Mouse (Mus musculus) T-cell, adult 2 months (primary cell): ENCODE data around the gene Klra17.
"Not testable (repeated sequence)": the region's sequence is repeated elsewhere in the genome, so short reads cannot be mapped to it uniquely, and the experiment has no call there.

Experiments
- DNase-seq: peaks from one replicate; pipeline ENCODE4 v3.0.0; 2022; ENCODE audit warnings: low spot score

Klra17 gene

DNA sequence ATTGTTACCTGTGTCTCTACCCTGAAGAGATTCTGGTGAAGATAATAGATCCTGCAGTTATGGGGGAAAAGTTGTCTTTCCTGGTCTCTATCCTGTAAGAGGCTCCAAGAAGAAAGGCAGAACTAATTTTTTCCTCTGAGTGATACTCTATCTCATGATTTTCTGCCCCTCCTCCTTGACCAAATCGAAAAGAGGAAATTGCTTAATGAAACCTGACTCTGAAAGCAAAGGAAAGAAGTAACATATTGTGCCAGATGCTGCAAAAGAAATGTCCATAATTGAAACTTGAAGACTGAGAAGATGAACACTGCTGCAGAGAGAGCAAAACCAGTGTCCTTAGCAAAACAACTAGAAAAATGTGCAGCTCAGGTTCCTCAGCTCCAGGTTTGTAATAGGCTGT, at the start of gene Klra17:
Gene Klra17 (minus strand): TSS at position 124 of the 400 bp plus-strand sequence.
- no peak for DNase-seq

GRCm38 (mm10) chr6:129917476-129917946, 41.0 kb upstream of the Klra17 start, which contains the start of gene Klra5:
TSS of gene Klra5 (minus strand) at chr6:129917650.
- not testable (repeated sequence) for DNase-seq

GRCm38 (mm10) chr6:129916996-129917395, 40.5 kb upstream of the Klra17 start:
- DNase-seq = no peak

DNA sequence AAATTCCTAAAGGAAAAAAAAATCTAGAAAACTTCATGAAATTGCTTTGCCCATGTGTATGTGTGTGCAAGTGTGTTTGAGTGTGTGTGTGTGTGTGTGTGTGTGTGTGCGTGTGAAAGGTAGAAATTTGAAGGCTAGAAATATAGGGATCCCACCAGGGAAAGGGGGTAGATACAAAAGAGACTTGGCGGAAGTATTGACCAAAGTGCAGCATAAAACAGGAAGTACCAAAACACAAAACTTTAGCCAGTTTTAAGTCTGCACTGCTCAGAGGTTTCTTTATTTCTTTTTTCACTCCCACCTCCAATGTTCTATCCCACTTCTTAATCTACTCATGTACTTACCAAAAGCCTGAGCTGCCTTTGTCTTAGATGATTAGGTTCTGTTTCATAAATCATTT, 6.1 kb upstream of the Klra17 start:
- no peak for DNase-seq

GRCm38 (mm10) chr6:129862349-129862748, 14.1 kb downstream of the Klra17 start, which contains the start of gene Gm17631:
TSS of gene Gm17631 (plus strand) at chr6:129862649.
- DNase-seq = not testable (repeated sequence)

DNA sequence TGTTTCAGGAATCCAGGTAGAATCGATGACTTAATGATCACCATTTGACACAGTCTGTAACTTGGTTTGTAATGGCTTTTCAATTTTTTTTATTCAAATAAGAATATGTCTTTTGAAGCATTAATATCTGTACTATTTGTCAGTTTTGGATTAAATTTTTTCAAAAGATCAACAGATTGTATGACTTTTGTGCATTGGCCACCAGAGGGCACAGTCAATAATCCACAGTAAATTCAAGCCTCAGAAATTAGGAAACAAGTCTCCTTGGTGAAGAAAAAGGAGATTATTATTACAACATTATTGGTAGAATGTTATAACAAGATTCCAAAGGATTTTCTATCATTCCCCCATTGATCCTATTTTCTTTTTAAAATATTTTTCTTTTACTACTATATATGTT, 50.9 kb downstream of the Klra17 start:
- no peak for DNase-seq

GRCm38 (mm10) chr6:129824004-129824403, 52.5 kb downstream of the Klra17 start:
- DNase-seq = no peak

DNA sequence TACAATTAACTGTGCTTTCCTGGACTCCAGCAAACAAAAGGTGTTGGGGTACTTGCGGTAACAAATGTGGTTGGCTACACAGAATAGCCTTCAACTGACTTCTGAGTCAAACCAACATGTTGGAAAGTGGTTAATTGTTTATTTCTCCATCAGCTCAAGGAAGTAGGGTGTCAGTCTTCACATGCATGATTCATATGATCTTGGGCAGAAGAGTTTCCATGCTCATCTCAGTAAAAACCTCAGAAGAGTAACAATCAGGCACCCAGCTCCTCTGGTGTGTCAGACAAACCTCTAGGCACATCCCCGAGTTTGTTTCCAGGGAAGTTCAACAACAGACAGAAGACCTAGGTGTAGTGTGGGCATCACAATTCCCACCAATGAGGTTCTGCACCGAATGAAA, 58.7 kb downstream of the Klra17 start:
- no peak for DNase-seq

DNA sequence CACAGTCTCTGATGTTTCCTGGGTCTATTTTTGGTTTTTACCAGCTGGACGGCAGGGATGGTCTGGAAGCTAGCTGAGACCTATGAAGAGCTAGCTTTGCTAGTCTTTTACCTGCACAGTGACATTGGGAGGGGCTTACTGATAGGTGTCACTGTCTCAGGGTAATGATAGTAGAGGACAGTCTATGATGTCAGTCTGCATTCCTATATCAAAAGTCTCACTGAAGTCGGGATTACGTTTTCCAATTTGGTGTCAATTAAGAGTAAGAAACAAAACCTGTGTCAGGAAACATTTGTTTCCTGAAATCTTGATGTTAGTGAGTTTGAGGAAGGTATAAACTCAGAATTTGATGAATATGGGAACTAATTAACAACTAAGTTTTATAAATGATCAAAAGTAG, 92.3 kb downstream of the Klra17 start, which contains the start of gene Gm156:
Gene Gm156 (minus strand): TSS at position 101 of the 400 bp plus-strand sequence.
- not testable (repeated sequence) for DNase-seq
